Mouse (Mus musculus): ENCODE results near the gene Tfap4.

Tfap4 gene

DNA sequence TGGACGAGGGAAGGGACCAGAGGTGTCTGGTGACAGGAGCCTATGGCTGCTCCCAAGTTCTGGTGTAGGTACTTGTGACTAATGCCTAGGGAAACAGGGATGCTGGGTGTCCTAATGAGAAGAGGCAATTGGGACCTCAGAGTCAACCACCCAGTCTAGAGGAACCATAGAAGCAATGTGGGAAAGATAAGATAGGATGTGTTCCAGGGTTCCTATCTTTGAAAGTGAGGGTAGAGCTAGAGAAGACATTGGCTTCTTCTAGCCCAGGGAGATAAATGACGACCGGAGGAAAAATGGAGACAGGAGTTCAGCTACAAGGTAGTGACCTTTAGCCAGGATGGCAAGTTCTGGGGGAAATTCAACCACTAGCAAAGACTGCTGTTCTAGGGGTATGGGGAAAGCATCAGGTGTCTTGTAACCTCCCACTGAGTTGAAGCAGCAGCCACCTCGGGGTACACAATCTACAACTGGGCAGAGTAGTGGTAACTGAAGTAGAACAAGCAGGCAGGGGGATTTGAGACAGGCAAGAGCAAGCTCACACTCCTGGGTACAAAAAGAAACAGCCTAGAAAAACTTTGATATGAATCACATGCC lies 38.5 kb downstream of the Tfap4 start:
- no peak for DNase-seq (ENCODE audit: low spot score in 2 of 2)

DNA sequence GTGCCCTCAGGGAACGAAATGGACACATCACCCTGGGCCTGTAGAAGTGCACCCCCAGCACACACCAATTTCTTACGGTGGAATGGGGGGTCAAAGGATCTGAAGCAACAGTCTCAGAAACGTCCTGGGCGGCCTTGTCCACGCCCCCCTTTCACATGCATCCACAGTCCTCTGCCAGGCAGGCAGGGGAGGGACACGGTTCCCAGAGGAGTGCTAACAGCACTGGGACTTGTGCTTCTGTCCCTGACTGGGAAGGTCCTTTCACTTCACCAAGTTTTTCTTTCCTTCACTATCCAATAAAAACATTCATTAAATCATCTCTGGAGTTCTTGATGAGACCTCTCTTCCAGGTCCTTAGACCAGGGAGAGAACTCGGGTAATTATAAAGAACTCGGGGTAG lies 39.0 kb downstream of the Tfap4 start:
- no peak for DNase-seq (ENCODE audit: low spot score in 2 of 2)

DNA sequence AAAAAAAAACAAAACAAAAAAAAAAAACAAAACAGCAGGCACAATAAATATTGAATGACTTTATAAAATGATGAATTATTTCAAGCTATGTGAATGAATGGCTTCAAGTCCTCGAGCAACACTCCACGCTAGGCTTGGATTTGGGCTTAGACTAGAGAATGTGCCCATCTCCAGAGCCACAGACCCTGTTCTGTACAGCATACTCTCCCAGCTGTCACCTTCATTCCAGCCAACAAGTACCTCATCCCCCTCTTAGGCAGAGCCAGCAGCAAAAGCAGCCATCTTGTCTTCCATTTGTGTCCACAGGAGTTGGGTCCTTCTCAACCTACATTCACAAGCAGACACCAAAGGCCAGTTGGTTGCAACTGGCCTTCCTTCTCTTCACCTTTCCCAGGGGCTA lies 39.8 kb downstream of the Tfap4 start:
- DNase-seq (ENCODE audit: low spot score in 2 of 2), result no peak

DNA sequence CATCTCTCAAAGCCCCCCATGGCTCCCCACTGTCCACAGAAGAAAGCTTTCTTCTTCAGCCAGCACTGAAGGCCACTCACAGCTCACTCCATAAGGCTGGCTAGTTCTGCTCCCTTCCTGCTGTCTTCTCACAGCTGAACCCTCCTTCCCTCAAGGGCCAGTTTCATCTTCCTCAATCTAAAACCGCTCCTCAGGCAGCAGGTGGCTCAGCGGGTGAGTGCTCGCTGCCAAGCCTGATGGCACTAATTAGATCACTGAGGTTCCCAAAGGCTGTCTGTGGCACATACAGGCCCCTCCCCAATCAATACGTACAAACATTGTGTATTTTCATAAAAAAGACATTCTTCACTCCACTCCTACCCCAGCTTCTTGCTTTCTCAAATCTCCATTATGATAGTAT lies 40.5 kb downstream of the Tfap4 start:
- peak in 1 of 2 experiments; percentile 38 for DNase-seq (ENCODE audit: low spot score in 2 of 2)

DNA sequence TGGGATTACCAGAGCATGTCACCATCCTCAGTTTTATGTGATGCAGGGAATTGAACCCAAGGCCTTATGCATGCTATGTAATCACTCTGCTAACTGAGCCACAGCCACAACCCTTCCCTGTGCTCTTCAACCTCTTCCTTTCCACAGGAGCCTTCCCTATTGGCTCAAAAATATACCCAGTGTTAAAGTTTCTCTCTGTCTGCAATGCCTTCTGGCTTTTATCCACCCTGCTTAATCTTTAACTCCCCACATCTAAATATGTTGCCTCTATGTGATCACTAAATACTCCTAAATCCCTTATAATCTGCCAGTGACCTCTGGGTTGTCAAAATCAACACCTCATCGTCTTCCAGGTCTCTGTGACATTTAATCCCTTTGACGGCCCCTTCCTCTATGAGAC lies 41.7 kb downstream of the Tfap4 start:
- DNase-seq (ENCODE audit: low spot score in 2 of 2), result no peak

DNA sequence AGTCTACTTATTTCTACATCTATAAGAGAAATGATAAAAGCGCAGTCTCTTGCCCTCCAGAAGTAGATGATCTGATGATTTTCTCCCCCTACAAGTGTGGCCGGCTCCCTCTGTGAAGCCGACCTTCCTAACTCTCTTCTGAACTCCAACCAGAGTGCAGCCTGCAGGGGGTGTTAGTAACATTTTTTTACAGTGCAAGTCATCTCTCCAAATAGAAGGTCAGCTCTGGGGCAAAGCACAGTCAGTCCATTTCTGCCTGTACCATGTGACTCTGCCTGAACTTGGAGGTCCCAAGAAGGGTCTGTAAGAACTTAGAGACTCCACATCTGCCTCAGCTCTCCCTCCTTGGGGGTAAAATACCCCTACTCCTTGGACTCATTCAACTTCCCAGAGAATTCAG lies 45.3 kb downstream of the Tfap4 start:
- DNase-seq (ENCODE audit: low spot score in 2 of 2), result no peak

DNA sequence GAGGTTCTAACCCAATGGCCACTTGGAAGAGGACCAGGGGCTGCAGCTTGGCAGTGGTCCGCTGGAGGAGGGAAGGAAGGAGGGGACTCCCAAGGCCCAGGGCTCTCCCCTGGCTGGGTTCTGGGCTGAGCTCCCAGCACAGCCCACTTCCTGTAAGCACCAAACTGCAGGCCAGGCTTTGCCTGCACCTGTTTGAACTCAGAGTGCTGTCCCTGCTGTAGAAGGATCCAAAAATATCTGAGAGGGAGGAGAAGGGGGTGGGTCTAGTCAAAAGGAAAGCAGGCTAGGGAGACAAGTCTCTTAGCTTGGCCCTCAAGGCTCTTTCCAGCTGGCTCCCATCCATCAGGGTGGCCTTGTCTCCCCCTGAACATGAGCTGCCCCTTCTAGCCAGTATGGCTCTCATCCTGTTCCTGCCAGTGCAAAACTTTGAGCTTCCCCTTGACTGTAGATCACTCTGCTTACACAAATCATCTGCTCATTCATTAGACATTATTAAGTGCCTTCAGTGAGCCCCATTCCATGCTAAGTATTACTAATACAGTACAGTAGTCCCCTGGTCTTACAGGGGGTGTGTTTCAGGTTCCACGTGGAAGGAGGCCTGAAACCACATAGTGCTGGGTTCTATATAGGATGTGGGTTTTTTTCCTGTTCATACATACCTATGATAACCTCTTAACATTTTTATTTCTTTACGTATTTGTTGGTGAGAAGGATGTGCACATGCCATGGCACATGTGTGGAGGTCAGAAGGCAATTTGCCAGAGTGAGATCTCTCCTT lies 46.8 kb downstream of the Tfap4 start:
- peak in 1 of 2 experiments; percentile 24 for DNase-seq (ENCODE audit: low spot score in 2 of 2)

DNA sequence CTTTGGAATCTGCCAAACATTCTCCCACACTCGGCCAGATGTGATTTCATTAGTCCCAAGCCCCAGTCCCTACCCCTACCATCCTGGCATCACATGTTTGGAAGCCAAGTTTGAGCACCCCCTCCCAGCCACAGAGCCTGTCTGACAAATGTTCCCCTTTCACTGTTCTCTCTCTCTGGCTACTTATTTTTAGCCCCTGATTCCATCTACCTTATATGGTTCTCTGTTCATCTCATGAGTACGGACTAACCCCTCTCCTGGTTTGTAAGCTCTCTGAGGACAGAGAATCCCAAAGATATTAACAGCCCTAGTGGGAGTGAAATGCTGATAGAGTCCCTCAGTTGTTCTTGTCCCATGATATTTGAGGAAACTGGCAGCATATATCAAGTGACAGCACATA lies 48.3 kb downstream of the Tfap4 start:
- no peak for DNase-seq (ENCODE audit: low spot score in 2 of 2)

DNA sequence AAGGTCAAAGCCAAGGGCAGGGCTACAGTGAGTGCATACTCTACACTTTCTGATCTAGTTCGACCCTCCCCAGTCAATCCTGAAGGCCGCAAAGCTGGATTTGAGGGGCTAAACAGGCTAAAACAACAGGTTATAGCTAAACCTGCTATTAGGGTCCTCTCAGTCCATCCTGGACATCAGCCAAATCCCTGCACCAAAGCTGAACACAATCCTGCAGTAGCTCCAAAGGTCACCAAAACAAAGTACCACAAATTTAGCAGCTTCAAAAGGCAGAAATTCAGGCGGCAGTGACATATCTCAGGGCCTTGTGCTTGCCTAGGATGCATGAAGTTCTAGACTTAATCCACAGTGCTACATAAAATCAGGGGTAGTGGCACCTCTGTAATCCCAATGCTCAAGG lies 53.5 kb downstream of the Tfap4 start:
- no peak for DNase-seq (ENCODE audit: low spot score in 2 of 2)

DNA sequence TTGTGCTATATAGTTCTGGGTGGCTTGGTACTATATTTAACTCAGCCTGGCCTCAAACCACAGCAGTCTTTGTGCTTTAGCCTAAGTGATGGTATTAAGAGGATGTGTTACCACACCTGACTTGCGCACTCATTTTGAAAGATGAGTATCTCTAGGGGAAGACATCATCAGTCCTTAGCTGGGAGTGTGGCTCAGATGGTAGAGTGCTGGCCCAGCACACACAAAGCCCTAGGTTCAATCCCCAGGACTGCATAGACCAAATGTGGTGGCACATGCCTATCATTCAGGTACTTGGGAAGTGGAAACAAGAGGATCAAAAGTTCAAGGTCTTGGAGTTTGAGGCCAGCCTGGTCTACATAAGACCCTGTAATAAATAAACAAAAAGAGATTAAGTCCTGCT lies 56.2 kb downstream of the Tfap4 start:
- no peak for DNase-seq (ENCODE audit: low spot score in 2 of 2)

DNA sequence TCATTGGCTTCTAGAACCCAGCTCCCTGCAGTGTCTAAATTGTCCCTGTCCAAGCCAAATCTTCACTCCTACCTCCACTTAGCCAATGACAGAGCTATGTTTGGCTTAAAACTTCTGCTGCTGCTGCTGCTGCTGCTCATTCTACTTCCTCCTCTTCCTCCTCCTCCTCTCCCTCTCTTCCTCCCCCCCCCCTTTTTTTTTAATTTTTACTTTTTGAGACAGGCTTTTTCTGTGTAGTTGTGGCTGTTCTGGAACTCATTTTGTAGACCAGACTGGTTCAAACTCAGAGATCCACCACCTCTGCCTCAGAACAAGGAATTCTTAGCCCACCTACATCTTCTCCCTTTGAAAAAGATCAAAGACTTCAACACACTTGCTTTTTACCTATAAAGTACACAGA lies 57.1 kb downstream of the Tfap4 start:
- no peak for DNase-seq (ENCODE audit: low spot score in 2 of 2)

DNA sequence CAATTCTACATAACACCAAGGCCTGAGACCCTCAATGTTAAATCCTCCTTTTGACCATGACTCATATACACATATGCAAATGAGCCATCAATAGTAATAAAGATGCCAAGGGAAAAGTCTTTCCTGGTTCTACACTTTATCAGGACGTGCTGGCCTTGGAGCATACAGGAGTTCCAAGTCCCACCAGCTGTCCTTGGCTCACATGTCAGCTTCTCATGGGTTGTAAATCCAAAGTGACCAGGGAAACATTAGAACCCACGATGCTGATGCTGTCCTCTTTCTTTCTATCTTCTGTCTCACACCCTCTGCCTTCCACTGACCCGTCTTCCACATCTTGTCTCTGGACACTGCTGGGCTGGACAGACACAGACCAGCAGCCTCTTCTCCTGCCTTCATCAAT lies 58.0 kb downstream of the Tfap4 start:
- DNase-seq (ENCODE audit: low spot score in 2 of 2), result no peak

DNA sequence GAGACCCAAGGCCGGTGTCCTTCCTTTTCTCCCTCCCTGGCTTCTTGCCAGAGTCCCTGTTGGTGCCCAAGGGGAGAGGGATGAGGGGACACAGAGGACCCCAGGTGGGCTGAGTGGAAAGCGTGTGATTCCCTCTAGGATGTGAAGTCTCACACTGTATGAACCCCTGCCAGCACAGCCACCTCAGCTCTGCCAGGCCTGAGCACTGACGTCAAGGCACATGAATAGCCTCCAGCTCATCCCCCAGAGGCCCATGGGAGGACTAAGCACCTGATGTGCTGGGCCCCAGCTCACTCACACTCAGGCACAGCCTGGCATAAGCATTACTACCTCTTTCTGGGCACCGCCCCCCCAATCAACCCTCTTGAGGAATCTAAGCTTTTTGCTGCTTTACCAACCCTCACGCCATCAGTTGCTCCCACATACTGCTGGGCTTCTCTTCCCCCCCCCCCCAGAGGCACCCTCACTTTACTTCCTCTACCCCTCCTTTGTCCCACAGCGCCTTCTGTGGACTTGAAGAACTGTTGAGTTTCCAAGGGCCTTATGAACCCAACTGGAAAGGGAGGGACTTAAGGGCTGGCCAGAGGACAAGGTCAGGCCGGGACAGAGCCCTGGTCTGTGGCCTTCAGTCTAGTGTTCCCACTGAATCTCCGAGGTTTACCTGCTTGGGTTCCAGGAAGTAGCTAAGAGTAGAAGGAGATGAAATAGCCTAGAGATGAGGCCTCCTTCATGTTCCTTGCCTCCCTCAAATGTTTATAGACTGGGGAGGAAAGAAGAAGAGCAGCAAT lies 58.9 kb downstream of the Tfap4 start:
- DNase-seq (ENCODE audit: low spot score in 2 of 2), result peak in 1 of 2 experiments; percentile 69

DNA sequence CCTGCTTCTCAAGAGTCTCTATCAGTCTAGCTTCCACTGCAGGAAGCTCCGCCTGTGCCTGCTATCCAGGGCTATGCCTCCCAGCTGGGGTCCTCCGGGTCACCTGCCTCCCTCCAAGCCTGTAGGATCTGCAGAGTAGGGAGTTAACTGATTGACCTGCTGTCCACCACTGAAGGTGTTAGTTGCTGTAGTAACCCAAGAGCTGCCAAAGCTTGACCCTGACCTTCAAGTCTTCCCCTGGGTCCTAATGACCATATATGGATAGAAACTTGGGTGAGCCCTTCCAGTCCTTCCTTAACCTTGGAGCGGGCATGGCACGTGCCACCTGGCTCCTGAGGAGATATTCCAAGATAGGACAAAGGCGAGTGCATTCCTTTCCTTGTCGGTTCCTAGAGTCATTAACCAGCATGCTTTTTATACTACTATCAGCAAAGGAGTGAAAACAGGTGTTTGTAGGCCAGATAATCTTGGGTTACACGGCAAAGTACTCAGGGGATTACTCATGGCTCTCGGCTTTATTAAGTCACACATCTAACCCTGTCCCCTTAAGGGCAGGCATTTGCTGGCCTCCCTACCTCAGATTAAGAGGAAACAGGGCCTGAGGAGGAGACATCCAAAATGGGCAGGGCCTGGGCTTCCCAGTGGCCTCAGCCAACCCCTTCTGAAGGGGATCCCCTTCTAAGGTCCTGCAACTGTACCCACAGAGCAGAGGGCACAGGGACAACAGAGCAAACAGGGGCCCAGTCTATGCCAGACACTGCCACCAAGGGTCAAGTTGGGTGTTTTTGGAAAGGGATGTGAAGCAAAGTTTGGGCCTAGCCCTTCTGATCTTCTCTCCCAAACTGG lies 61.7 kb downstream of the Tfap4 start:
- no peak for DNase-seq (ENCODE audit: low spot score in 2 of 2)

DNA sequence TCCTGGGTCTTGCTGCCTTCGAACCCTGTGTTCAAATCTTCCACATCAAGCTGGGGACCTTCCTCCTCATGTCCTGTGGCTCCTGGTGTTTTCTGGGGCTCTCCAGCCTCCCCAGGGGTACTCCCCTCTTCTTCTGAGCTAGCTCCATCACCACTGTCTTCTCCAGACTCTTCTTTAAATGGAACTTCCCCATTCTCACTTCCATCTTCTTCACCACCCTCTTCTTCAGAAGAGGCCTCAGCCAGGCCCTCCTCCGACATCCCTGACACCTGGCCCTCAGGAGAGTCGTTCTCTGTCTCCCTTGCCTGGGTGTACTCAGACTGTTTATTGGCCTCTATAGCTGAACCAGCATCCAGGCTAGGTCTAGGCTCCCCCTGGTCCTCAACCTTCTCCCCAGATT lies 63.2 kb downstream of the Tfap4 start:
- DNase-seq (ENCODE audit: low spot score in 2 of 2), result no peak

DNA sequence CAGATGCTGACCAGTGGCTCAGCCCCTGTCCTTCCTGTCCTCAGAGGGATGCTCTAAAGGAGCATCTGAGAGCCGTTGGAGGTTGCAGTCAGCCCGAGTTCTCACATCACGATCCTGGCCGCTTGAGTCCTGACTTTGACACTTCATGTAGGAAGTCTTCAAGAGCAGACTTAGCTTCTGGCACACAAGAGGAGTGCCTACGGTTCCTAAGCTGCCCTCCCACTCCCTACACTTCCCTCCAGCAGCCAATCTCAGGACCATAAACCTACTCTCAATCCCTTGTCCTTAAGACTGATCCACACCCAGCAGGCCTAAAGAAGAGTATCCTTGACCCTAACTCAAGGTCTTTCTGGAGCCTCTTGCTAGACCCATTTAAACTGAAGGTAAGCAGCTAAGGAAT lies 63.8 kb downstream of the Tfap4 start:
- peak in 1 of 2 experiments; percentile 63 for DNase-seq (ENCODE audit: low spot score in 2 of 2)

Data from spleen, postnatal 10 days (tissue).